Mouse (Mus musculus): Measurements from ENCODE around the gene Zfp654. TPM values are rescaled to one million over a fixed set of nuclear protein-coding genes. Genes with fewer than 3 reads are reported as not detected.

Zfp654 gene
- polyA plus RNA-seq, 1 experiment from 2014 or later = 8.5 TPM

- Histone ChIP-seq H3K27me3 (ENCODE audit: control insufficient read depth, insufficient read depth, low read length) (no peaks in the 10 kb centered on the region), H3K4me1 (ENCODE audit: control insufficient read depth, insufficient read depth, low read length) (no peaks in the 10 kb centered on the region), H3K9me3 (ENCODE audit: control insufficient read depth, low read length) (no peaks in the 10 kb centered on the region), H3K4me2 (ENCODE audit: low read depth, low read length) (no peak overlapping the region), H3K9ac (replicated peaks; ENCODE audit: low read depth, low read length) (no peak overlapping the region), H3K36me3 (ENCODE audit: control insufficient read depth, insufficient read depth, low read length) (peaks cover 4% of the 10 kb centered on the region; the same call in 1 of the 2 replicates), H3K4me3 (ENCODE audit: low read depth, low read length) (no peak overlapping the region), H3K27ac (ENCODE audit: low read depth, low read length) (no peak overlapping the region)
- no peak for ATAC-seq (ENCODE audit: low read depth)
Observed at GRCm38 (mm10) chr16:64801638-64802037, 49.8 kb downstream of the Zfp654 start.

GRCm38 (mm10) chr16:64800393-64800792, 51.1 kb downstream of the Zfp654 start:
- 94% methylated on average over 5 of the region's 5 CpGs for WGBS
- Histone ChIP-seq H3K9me3 (ENCODE audit: control insufficient read depth, low read length) (no peaks in the 10 kb centered on the region), H3K4me3 (ENCODE audit: low read depth, low read length) (no peak overlapping the region), H3K4me1 (ENCODE audit: control insufficient read depth, insufficient read depth, low read length) (no peaks in the 10 kb centered on the region), H3K36me3 (ENCODE audit: control insufficient read depth, insufficient read depth, low read length) (peaks cover 3% of the 10 kb centered on the region; the same call in 1 of the 2 replicates), H3K27me3 (ENCODE audit: control insufficient read depth, insufficient read depth, low read length) (no peaks in the 10 kb centered on the region), H3K27ac (ENCODE audit: low read depth, low read length) (no peak overlapping the region), H3K4me2 (ENCODE audit: low read depth, low read length) (no peak overlapping the region), H3K9ac (replicated peaks; ENCODE audit: low read depth, low read length) (no peak overlapping the region)
- ATAC-seq (ENCODE audit: low read depth) = no peak

GRCm38 (mm10) chr16:64794802-64795201, 56.6 kb downstream of the Zfp654 start:
- Histone ChIP-seq H3K9me3 (ENCODE audit: control insufficient read depth, low read length) (no peaks in the 10 kb centered on the region), H3K4me3 (ENCODE audit: low read depth, low read length) (no peak overlapping the region), H3K27ac (ENCODE audit: low read depth, low read length) (no peak overlapping the region), H3K36me3 (ENCODE audit: control insufficient read depth, insufficient read depth, low read length) (no peaks in the 10 kb centered on the region), H3K27me3 (ENCODE audit: control insufficient read depth, insufficient read depth, low read length) (no peaks in the 10 kb centered on the region), H3K4me1 (ENCODE audit: control insufficient read depth, insufficient read depth, low read length) (no peaks in the 10 kb centered on the region), H3K9ac (replicated peaks; ENCODE audit: low read depth, low read length) (no peak overlapping the region), H3K4me2 (ENCODE audit: low read depth, low read length) (no peak overlapping the region)
- no peak for ATAC-seq (ENCODE audit: low read depth)
- WGBS = 92% methylated on average over 2 of the region's 2 CpGs

- Histone ChIP-seq H3K27ac (ENCODE audit: low read depth, low read length) (no peak overlapping the region), H3K9ac (replicated peaks; ENCODE audit: low read depth, low read length) (no peak overlapping the region), H3K4me3 (ENCODE audit: low read depth, low read length) (no peak overlapping the region), H3K36me3 (ENCODE audit: control insufficient read depth, insufficient read depth, low read length) (peaks cover 11% of the 10 kb centered on the region), H3K27me3 (ENCODE audit: control insufficient read depth, insufficient read depth, low read length) (no peaks in the 10 kb centered on the region), H3K4me1 (ENCODE audit: control insufficient read depth, insufficient read depth, low read length) (no peaks in the 10 kb centered on the region), H3K9me3 (ENCODE audit: control insufficient read depth, low read length) (no peaks in the 10 kb centered on the region), H3K4me2 (ENCODE audit: low read depth, low read length) (no peak overlapping the region)
- 96% methylated on average over 3 of the region's 3 CpGs for WGBS
- no peak for ATAC-seq (ENCODE audit: low read depth)
Observed at GRCm38 (mm10) chr16:64789706-64790105, 61.7 kb downstream of the Zfp654 start.

GRCm38 (mm10) chr16:64775516-64775915, 75.9 kb downstream of the Zfp654 start:
- H3K9me3 ChIP-seq (ENCODE audit: control insufficient read depth, low read length) = no peaks in the 10 kb centered on the region
- 86% methylated on average over 1 of the region's 1 CpGs for WGBS
- no peak overlapping the region for H3K4me2 ChIP-seq (ENCODE audit: low read depth, low read length)
- no peak overlapping the region for H3K9ac ChIP-seq (replicated peaks; ENCODE audit: low read depth, low read length)
- ATAC-seq (ENCODE audit: low read depth) = no peak
- no peak overlapping the region for H3K27ac ChIP-seq (ENCODE audit: low read depth, low read length)
- no peaks in the 10 kb centered on the region for H3K4me1 ChIP-seq (ENCODE audit: control insufficient read depth, insufficient read depth, low read length)
- no peaks in the 10 kb centered on the region for H3K27me3 ChIP-seq (ENCODE audit: control insufficient read depth, insufficient read depth, low read length)
- no peak overlapping the region for H3K4me3 ChIP-seq (ENCODE audit: low read depth, low read length)
- H3K36me3 ChIP-seq (ENCODE audit: control insufficient read depth, insufficient read depth, low read length) = no peaks in the 10 kb centered on the region

- H3K27ac ChIP-seq (ENCODE audit: low read depth, low read length) = no peak overlapping the region; the same call in 1 of the 2 replicates
- peak; percentile 9; the same call in 1 of the 2 replicates for ATAC-seq (ENCODE audit: low read depth)
- peak overlapping the region; percentile 37 for H3K4me2 ChIP-seq (ENCODE audit: low read depth, low read length)
- peak overlapping the region; percentile 81 for H3K4me3 ChIP-seq (ENCODE audit: low read depth, low read length)
- H3K4me1 ChIP-seq (ENCODE audit: control insufficient read depth, insufficient read depth, low read length) = peaks cover 6% of the 10 kb centered on the region; the same call in 1 of the 2 replicates
- H3K36me3 ChIP-seq (ENCODE audit: control insufficient read depth, insufficient read depth, low read length) = peaks cover 4% of the 10 kb centered on the region; the same call in 1 of the 2 replicates
- WGBS = 78% methylated on average over 2 of the region's 2 CpGs
- H3K9me3 ChIP-seq (ENCODE audit: control insufficient read depth, low read length) = no peaks in the 10 kb centered on the region
- no peak overlapping the region for H3K9ac ChIP-seq (replicated peaks; ENCODE audit: low read depth, low read length)
- H3K27me3 ChIP-seq (ENCODE audit: control insufficient read depth, insufficient read depth, low read length) = no peaks in the 10 kb centered on the region
Observed at GRCm38 (mm10) chr16:64771431-64771818, 80.0 kb downstream of the Zfp654 start.

- peak; percentile 98 for ATAC-seq (ENCODE audit: low read depth)
- H3K27me3 ChIP-seq (ENCODE audit: control insufficient read depth, insufficient read depth, low read length) = no peaks in the 10 kb centered on the region
- WGBS = 2% methylated on average over 72 of the region's 72 CpGs
Observed at GRCm38 (mm10) chr16:64770521-64771430, 80.7 kb downstream of the Zfp654 start, which contains the start of gene 4930453N24Rik. 4930453N24Rik (minus strand) TSS chr16:64771161.

GRCm38 (mm10) chr16:64766696-64767300, 84.7 kb downstream of the Zfp654 start:
- Histone ChIP-seq H3K4me2 (ENCODE audit: low read depth, low read length) (no peak overlapping the region), H3K36me3 (ENCODE audit: control insufficient read depth, insufficient read depth, low read length) (peaks cover 23% of the 10 kb centered on the region), H3K4me3 (ENCODE audit: low read depth, low read length) (no peak overlapping the region), H3K4me1 (ENCODE audit: control insufficient read depth, insufficient read depth, low read length) (peaks cover 6% of the 10 kb centered on the region; the same call in 1 of the 2 replicates), H3K27me3 (ENCODE audit: control insufficient read depth, insufficient read depth, low read length) (no peaks in the 10 kb centered on the region), H3K27ac (ENCODE audit: low read depth, low read length) (no peak overlapping the region), H3K9ac (replicated peaks; ENCODE audit: low read depth, low read length) (no peak overlapping the region), H3K9me3 (ENCODE audit: control insufficient read depth, low read length) (no peaks in the 10 kb centered on the region)
- ATAC-seq (ENCODE audit: low read depth) = no peak
- 97% methylated on average over 8 of the region's 8 CpGs for WGBS

More at GRCm38 (mm10) chr16:64770521-64771430, 80.7 kb downstream of the Zfp654 start, which contains the start of gene 4930453N24Rik:
- Histone ChIP-seq H3K4me1 (ENCODE audit: control insufficient read depth, insufficient read depth, low read length) (peaks cover 6% of the 10 kb centered on the region; the same call in 1 of the 2 replicates), H3K4me2 (ENCODE audit: low read depth, low read length) (peak within 1 kb of the TSS; percentile 66), H3K9ac (replicated peaks; ENCODE audit: low read depth, low read length) (peak within 1 kb of the TSS; percentile 79), H3K9me3 (ENCODE audit: control insufficient read depth, low read length) (no peaks in the 10 kb centered on the region), H3K27ac (ENCODE audit: low read depth, low read length) (peak within 1 kb of the TSS; percentile 83), H3K36me3 (ENCODE audit: control insufficient read depth, insufficient read depth, low read length) (peaks cover 7% of the 10 kb centered on the region), H3K4me3 (ENCODE audit: low read depth, low read length) (peak within 1 kb of the TSS; percentile 81)

- Histone ChIP-seq H3K27ac (ENCODE audit: low read depth, low read length) (no peak overlapping the region), H3K27me3 (ENCODE audit: control insufficient read depth, insufficient read depth, low read length) (no peaks in the 10 kb centered on the region), H3K4me1 (ENCODE audit: control insufficient read depth, insufficient read depth, low read length) (no peaks in the 10 kb centered on the region), H3K9ac (replicated peaks; ENCODE audit: low read depth, low read length) (no peak overlapping the region), H3K36me3 (ENCODE audit: control insufficient read depth, insufficient read depth, low read length) (peaks cover 12% of the 10 kb centered on the region; the same call in 1 of the 2 replicates), H3K4me2 (ENCODE audit: low read depth, low read length) (no peak overlapping the region), H3K4me3 (ENCODE audit: low read depth, low read length) (no peak overlapping the region), H3K9me3 (ENCODE audit: control insufficient read depth, low read length) (no peaks in the 10 kb centered on the region)
- WGBS = 91% methylated on average over 1 of the region's 1 CpGs
- no peak for ATAC-seq (ENCODE audit: low read depth)
Observed at GRCm38 (mm10) chr16:64759245-64759626, 92.2 kb downstream of the Zfp654 start.

All from neural tube, embryonic 14.5 days (tissue).